Mouse (Mus musculus): ENCODE measurements around the gene Sirt1.
A peak's percentile ranks its signal among the peaks of the same experiment; 100 is the strongest.

Gene Sirt1

DNA sequence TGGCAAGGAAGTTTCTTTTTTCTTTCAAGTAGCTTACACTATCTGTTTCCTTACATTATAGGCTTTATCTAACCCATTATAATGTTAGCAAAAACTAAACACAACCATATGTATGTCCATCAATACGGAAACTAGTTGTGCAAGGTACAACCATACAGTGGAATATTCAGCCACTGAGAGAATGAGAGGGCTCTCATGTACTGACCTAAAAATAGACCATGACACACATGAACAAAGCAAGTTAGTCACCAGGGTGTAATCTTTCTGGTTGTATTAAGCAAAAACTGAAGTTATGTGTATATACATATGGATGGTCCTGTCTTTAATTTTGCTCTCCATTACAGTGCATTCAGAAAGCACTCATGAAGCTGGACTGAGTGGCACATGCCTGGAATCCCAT lies 54.4 kb downstream of the Sirt1 start:
- no peak for DNase-seq (ENCODE audit: low spot score)

DNA sequence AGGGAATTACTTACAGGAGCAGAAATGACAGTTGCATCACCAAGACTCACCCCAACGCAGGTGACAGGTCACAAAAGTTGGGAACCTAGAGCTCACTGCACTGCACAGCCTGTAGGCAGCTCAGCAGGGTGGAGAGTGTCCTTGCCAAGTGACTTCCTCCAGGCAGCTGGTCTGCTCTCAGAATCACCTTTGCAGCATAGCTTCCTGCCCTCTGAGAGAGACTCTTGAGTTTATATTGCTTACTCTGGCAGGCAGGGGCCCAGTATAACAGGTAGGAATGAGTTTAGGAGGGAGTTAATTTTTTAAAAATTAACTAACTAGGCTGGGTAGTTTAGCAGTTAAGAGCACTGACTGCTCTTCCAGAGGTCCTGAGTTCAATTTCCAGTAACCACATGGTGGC lies 67.8 kb downstream of the Sirt1 start:
- no peak for DNase-seq (ENCODE audit: low spot score)

DNA sequence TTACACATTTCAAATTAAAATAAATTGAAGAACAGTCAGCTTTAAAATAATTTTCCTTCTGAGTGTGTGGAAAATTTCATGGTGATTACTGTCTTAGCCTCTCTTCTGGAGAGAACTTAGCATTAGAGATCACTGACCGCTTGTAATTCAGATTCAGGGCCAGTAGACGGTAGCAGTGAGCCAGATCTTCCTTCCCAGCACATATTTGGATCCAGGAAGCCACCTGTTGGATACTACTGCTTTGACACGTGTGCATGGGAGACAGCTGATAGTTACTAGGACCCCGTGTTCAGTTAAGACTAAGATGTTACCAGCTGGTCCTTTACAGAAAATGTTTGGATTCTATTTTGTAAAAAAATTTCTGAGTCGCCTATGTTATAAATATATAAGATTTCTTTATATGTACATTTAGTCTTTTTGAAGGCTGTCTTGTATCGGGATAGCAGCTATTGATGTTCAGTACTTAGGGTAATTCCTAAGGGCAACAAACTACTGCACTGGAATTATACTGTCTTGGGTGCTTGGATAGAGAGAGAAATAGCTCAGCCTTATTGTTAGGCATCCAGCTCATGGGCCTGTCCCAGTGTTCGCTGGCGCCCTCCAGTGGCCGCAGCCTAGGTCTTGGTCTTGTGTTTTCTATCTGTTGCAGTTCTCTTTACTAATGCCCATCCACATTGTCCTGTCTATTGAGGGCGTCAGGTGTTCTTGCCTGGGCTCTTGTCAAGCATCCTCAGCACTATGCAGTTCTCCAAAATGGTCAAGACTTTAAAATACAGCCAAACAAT lies 72.7 kb downstream of the Sirt1 start:
- DNase-seq (ENCODE audit: low spot score): peak; percentile 72

GRCm38 (mm10) chr10:63302356-63302755 lies 79.1 kb downstream of the Sirt1 start:
- DNase-seq (ENCODE audit: low spot score): no peak

DNA sequence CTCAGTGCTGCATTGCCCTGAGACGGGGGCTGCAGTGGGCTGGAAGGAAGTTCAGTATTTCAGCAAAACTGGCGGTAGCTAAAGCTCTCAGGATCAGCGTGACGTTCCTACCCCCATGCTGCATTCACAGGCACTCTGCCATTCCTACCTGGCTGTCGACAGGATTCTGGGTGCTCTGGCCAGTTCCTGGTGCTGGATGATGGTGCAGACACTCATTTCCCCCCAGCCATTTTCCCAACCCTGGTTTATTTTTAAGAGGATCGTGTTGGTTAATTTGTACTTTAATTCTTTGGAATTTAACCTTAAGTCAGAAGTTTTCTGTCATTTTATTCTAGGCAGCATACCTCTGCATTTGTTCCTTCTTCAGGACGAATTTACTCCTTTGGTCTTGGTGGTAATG lies 98.7 kb downstream of the Sirt1 start:
- no peak for DNase-seq (ENCODE audit: low spot score)

DNA sequence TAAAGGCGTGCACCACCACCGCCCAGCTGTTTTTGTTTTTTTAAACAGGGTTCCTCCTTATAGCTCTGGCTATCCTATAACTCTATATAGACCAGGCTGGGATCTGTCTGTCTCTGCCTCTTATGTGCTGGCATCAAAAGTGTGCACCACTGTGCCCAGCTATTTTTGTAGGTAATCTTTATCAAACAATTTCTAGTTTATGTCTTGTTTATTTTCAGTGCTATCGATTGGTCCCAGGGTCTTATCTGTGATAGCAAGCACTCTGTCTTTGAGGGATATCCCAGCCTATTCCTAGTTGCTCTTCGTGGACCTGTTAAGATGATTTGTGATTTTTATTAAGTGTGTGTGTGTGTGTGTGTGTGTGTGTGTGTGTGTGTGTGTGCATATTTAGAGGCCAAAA lies 99.1 kb downstream of the Sirt1 start:
- no peak for DNase-seq (ENCODE audit: low spot score)

GRCm38 (mm10) chr10:63279851-63280250 lies 101.7 kb downstream of the Sirt1 start:
- no peak for DNase-seq (ENCODE audit: low spot score)

- peak; percentile 13 for DNase-seq (ENCODE audit: low spot score)
Measured at GRCm38 (mm10) chr10:63277010-63277409, 104.5 kb downstream of the Sirt1 start.

- DNase-seq (ENCODE audit: low spot score): peak; percentile 17
Measured at GRCm38 (mm10) chr10:63272868-63273267, 108.6 kb downstream of the Sirt1 start.

GRCm38 (mm10) chr10:63272401-63272800 lies 109.1 kb downstream of the Sirt1 start:
- DNase-seq (ENCODE audit: low spot score): no peak
